Mouse (Mus musculus) WW6 (cell line): Measurements from ENCODE around the gene Usp48.

ENCODE experiments used
- DNase-seq: peaks from one replicate; pipeline ENCODE4 v3.0.0-alpha.2; 2013; ENCODE audit warnings: low read depth, low spot score

Gene Usp48

DNA sequence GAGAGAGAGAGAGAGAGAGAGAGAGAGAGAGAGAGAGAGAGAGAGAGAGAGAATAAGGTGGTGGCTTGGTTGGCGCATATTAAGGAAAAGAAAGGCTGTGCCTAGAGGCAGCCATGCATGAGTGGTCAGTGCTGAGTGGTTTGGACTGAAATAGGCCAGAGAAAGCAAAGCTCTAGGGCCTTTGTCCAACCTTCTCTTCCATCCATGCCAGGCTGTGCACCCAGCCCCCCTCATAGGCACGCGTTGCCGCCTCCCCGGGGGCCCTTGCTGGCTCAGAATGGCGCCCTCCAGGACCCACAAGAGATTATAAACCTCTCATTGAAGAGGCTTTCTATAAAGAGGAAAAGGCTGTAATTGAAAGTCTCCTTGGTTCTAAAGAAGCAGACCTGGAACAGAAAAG, 68.0 kb downstream of the Usp48 start:
- no peak for DNase-seq

DNA sequence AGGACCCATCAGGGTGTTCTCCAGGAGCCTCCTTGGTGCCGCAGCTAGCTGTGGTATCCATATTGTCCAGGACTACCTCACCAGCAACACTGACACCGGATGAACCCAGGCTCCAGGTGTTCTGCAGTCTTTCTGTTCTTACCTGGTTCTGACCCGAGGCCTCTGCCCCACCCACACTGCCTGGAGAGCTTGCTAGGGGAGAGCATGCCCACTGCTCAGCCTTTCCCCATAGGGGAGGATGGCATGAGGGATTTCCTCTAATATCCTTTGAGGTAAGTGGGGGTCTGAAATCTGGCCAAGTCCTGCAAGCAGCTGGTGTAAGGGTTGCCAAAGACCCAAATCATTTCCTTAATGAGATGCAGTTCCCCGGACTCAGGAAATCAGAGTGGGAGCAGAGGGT, 69.9 kb downstream of the Usp48 start:
- DNase-seq: no peak

DNA sequence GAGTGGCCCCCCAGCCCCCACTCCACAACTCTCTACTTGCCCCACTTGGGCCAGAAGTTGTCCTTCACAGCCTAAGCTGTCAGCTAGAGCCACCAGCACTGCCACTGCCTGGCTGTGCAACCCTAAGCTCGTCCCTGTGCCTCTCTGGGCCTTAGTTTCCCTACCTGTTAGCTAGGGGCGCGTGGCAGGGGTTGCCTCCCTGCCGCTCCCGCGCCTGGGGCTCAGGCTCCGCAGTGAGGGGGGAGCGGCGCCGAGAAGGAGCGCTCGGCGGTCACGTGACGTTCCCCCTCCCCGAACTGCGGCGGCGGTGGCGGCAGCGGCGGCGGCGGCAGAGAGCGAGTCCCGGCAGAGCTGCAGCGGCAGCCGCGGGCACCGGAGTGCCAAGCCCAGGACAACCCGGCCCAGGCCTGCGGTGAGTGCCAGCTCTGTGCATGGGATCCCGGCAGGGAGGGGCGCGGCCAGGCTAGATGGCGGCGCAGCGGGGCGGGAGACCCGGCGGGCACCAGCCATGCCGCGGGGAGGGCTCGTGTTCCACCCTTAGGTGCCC, 71.0 kb downstream of the Usp48 start, which contains the start of gene Rap1gap:
Gene Rap1gap (plus strand): TSS at position 294 of the 547 bp plus-strand sequence.
- DNase-seq: no peak

DNA sequence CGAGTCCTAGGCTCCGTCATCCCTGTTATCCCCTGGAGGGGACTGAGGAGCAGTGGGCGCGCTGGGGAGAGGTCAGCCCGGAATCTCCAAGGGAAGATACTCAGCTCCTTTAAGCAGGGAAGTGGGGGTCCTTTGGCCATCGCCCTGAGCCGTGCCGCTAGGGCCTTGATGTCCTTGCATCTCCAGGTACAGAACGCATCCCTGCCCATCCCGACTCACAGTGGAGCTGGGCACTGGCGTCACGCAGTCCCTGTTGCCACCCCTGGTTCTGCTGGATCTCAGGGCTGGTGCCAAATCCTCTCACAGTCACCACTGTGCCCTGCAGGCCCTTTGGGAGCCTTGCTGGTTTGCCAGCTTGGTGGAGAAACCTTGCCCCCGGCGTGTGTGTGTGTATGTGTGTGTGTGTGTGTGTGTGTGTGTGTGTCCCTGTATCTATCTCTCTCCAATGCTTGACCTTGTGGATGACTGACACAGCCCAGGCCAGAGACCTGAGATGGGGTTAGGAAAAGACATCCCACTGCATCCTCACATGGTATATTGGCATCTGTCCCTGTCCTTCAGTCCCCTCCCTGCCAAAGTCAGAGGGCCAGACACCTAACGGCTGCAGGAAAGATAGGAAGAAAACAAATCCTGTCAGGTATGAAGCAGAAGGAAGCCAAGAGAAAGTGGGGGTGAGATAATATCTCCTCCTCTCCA, 71.6 kb downstream of the Usp48 start:
- no peak for DNase-seq

DNA sequence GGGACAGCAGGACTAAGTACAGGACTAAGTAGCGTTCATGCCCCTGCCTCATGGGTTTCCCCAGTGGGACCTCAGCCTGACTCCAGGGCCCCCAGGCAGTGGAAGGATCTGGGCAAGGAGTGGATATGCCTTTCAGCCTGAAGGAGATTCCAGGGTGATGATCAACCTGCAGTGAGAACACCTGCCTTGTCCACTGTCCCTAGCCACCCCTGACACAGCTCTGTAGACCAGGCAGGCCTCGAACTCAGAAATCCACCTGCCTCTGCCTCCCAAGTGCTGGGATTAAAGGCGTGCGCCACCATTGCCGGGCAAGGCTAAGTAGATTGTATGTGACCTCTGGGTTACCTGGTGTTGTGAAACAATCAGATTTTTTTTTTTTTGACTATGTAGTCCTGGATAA, 72.2 kb downstream of the Usp48 start:
- DNase-seq: no peak

DNA sequence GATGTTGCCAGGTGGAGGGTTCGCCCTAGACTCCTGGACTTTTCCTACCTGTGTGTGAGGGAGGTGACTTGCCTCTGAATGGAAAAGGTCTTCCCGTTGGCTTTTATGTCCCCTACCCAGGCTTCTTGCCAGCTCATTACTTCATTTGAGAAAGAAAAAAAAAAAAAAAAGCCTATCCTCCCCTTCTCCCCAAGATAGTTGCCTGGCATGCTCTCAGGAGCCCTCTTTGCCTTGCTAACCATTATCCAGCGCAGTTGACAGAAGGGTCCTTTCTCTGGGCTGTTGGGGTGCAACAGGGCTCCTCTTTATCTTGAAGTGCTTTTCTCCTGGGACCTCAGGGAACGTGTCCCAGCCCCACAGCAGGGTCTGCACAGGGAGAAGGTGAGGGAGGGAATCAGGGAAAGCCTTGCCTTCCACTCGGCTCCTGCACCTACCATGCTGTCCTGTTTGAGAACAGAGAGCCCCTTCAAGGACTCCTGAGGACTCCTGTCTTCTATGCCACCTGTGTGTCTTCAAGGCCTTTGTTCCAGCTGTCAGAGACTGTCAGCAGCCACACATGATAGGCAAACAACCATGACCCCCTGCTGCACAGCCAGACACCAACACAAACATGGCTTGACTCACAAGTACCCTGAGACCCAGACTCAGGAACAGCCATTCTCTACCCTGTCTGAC, 72.9 kb downstream of the Usp48 start:
- no peak for DNase-seq

DNA sequence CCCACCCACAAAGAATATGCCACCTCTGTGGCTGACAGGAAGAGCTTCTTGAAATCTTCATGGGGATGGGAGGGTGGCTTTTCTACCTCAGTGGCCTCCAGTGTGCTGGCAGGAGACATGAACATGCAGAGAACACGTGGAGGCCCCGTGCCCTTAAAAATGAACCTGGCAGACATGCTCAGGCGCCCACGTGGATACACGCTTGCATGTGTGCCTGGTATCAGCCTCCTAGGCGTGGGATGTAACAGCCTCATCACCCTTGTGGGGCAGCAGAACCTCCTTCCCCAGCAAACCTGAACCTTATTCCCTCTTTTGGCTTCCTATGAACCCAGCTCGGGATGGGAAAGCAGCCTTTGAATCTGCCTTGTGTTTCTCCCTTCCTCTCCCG, 73.4 kb downstream of the Usp48 start:
- DNase-seq: no peak

DNA sequence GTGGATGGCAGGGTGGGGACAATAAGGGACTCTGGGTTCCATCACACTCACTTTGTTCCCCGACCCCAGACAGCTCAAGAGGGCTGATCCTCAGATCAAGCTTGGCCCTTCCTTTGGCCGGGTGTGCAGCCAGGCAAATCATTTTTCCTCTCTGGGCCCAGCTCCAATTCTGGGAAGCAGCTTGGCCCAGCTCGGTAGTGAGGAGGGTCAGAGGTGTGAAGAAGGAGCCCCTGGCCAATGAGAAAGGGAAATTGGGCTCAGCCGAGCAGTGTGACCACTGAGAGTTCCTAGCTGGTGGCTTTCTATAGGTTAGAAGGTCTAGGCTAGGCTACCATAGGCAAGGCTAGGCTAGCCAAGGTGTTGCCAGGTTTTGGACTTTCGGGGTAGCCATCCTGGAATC, 74.2 kb downstream of the Usp48 start:
- DNase-seq: no peak

DNA sequence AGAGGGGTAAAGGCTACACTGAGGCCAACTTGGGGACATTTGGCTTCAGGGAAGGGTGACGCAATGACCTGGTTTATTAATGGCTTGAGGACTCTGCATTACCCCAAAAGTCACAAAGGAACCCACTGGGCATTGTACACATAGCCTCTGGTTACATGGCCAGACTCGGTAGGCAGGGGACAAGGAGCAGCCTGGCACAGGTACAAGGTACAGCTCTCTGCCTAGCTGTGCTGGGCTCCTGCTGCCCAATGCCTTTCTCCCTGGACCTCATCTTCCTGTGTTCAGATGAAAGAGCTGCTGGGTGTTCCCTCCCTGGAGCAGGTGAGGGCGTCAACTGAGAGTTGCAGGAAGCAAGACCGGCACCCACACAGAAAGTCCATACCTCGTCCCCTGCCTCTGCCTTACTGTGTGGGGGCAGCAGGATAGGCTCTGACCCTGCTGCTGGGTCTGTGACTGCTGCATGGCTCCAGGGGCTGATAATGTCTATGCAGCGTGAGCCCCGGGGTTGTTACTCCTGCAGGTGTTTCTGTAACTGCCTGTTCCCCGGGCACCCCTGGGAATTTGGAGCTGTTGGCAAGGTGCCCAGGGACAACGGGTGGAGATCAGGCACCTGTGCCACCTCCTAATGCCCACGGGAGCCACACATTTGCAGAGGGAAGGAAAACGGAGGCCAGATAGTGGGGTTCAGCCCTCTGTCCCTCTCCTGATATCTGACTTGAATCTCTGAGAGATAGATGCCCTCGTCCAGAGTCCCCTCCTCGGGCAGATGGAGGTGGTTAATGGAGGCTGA, 78.4 kb downstream of the Usp48 start:
- DNase-seq: no peak

DNA sequence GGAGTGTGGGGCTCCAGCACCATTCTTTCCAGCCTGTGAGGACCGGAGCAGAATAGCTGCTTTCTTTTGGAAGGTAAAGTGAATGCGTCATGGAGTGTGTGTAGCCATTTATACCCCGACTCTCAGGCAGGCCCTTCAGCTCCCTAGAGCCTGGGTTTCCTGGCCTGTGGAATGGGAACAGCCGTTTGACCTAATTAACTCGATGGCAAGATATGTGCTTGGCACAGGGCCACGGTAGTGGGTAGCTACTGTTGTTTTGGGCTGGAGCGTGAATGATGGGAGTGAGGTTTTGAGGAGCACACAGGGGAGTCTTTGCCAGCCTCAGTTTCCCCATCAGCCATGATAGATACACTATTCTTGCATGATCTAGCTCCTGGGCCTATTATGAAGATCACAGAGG, 82.0 kb downstream of the Usp48 start:
- no peak for DNase-seq

DNA sequence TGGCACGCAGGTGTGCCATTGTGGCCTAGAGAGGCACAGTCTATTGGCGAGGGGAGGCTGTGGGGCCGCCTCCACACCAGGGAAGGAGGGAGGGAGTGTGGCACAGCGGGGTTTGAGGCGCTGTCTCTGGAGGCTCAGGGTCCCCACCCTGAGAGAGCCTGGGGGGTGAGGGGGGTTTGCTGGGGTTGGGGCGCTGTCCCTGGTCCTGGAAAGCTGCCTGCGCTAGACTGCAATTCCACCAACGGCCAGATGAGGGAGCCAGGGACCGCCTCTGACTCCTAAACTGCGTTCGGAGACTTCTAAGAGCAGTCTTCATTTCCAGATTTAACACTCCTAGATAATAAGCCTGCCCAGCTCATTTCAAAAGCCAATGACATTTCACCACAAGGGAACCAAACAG, 82.5 kb downstream of the Usp48 start:
- no peak for DNase-seq

DNA sequence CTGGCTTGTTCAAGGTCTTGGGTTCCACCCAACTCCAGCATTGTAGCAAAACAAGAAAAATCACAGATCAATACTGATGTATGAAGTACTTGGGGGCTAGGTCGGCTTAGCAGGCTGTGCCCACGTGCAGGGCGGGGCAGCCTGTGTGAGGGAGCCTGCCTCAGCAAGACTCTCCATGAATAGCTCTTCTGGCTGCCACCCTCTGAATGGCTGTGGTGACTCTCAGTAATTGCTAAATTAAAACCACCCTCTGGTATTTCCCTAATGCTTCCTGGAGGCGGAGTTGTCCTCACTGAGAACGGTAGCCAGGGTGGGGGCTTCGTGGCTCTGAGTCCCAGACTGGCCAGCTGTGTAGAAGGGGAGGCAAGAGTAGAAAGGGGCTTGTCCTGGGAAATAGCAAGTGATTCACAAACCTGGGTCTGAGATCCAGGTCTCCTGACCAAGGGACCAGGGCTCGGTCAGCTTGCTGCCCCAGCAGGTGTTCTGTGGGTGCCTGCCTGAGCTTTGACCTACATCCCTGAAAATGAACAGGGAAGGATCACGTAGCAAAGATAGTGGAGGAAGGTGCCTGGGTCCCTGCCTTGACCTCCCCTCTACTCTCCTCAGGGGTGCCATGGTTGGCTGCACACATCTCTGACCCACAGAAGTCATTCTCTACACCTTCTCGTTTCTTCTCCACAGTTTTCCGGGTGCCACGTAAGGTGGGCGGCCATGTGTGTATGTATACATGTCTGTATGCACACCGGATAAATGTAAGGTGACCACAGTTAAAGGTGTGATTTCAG, 83.3 kb downstream of the Usp48 start:
- no peak for DNase-seq

DNA sequence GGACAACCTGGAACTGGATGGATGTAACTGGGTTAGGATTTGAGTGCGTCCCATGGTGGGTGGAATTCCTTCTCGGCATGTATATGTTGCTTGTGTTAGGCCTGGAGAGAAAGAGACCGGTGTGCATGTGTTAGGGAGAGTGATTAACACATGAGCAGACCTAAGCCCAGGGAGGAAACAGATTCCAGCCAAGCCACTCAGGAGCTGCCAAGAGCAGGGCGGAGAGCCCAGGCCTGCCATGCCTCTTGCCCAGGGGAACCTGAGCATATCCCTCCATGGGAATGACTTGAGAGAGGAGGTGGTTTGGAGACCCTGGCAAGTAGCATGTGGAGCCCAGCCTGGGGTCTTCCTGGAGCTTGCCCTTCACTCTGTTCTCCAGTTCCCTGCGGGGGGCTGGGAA, 84.4 kb downstream of the Usp48 start:
- DNase-seq: no peak

DNA sequence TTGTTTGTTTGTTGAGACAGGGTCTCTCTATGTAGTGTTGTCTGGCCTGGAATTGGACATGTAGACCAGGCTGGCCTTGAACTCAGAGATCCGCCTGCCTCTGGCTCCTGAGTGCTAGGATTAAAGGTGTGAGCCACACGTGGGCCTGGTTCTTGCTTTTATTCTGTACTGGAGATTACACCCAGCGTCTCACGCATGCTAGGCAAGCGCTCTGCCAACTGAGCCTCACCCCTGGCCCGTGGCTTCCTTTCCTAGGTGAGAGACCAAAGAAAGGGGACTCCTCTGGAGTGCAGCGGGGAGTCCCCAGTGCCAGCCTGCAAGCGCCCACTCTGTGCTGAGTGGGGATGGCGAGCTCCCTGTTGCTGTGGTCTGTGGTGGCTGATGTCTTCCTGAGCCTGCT, 85.0 kb downstream of the Usp48 start:
- DNase-seq: no peak

DNA sequence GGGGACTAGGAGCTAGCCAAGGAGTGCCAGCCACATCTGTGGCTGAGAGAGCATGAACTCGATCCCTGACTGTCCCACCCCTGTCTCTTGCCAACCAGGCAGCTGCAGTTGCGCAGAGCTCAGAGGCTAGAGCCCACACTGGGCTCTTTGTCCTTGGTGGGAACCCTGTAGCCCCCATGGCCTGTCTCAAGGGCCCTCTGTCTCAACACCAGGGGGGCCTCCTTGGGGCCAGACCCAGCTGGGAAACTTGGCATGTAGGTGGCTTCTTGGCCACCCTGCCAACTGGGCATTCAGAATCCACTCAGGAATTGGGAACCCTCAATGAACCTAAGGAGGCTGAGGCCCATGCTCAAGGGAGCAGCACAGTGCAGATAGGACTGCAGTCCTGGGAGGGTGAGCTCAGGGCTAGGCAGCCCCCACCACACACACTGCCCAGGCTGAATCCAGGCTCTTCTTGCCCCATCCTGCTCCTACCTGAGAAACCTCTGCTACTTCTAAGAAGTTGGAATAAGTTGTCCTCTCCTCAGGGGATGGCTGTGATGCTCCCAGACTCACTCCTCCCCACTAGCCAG, 86.5 kb downstream of the Usp48 start:
- DNase-seq: no peak

DNA sequence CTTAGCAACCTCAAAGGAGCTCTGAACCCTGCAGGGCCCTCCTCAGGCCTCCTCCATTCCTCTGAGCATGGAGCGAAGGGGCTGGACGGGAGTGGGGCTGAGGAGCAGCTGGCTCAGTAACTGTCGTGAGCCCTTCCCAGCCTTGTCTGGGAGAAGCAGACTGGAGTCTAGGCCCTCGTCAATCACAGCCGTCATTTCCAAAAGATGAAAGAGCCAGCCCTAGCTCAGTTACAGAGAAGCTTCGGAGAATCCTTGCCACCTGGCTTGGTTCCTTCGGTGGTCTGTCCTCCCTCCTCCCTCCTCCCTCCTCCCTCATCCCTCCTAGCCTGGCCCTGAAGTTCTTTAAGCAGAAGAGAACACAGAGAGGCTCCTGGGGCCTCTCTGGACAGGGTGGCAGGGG, 87.2 kb downstream of the Usp48 start:
- no peak for DNase-seq

DNA sequence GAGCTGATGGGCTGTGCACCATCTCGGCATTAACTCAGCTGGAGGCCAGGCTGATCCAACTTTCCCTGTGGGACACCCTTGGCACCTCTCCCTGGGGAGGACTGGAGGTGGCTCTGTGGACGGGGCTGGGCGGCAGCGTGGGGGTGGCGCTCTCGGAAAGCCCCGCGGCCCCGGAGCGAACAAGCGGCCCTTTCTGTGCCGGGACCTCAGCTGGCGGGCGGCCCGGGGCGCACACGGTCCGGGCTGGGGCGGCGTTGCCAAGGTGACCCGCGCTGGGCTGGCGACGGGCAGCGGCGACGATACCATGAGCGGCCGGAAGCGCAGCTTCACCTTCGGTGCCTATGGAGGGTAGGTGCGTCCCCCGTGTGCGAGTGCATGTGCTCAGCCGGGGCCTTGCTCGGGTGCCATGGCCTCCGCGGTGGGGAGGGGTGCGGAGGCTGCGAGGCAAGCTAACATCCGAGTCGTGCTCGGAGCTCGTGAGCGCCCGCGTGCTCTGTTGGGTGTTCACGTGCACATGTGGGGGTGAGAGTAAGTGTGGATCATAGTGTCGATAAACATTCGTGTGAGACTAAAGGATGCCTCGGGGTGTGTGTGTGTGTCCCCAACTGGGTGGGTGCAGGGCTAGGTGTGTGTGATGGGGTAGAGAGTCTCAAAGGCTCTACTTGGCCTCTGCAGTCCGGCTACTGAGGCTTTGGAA, 88.0 kb downstream of the Usp48 start:
- no peak for DNase-seq

DNA sequence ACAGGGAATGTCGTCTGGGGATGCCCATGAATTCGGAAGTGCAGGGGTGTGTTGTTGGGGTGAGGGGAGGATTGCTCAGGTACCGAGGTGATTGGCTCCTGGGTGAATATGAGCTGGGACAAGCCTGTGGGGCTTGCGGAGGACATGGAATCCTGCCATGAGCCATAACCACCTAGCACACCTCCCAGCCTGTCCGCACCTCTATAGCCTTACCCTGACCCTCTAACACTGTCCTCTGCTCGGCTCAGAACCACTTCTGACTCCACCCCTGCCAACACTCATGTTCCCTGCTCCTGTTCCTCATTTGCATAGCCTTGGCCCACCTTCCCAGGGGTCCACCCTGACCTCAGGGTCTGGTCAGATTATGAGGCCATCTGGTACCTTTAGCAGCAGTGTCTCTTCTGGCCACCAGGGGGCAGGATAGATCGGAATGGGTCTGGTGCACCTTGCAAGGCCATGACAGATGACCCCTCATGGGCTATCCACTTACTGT, 89.5 kb downstream of the Usp48 start:
- DNase-seq: no peak

DNA sequence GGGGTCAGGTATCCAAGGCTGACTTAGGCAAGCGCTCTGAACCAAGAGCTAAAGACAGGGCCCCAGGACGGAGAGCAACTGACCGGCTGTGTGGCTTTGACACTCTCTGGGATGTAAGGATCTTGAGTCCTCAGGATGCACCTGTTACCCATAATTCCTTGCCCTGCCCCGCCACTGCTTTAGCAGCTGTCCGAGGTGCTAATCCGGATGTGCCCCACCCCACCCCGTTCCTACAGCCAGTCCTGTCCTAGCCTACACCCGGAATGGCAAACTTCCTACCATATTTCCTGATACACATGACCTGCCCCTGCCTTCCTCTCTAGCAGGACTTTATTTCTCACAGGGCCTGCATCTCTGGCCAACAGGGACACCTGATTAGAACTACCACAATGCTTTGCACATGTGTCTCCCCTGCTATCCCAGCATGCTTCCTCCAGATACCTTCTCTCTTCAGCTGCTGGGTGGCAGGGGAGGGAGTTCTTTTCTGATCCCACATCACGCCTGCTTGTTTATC, 91.3 kb downstream of the Usp48 start:
- no peak for DNase-seq

DNA sequence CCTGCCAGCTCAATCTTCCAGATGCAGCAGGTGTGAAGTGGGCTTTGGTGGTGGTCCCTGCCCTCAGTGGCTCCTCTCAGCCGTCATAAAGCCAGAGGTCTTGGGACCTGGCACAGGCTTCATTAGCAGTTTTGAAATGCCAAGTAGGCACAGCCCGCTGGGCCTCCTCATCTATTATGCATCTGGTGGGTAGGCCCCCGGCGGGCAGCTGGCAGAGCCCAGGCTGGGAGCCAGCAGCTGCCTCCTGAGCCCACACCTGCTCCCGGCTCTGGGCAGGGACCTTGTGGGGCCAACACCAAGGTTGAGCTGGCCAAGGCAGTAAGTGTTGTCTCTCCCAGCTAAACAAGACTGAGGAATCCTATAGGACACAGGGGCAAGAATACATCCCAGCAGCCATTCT, 92.7 kb downstream of the Usp48 start:
- DNase-seq: no peak
